Mouse (Mus musculus) limb, embryonic 11.5 days (tissue): ENCODE measurements at regions not wholly inside any gene's neighbourhood (a gene's known extent, or its start where the extent isn't known, plus 50 kb on each side); places are given as distances from the start of the nearest gene placed in this dataset.
A peak's percentile ranks its signal among the peaks of the same experiment; 100 is the strongest.

Experiments
- ATAC-seq: fragments of 200-750 bp; cut with Nextera tagmentation; 2 replicates; pipeline ENCODE4 v1.8.0; 2017; ENCODE audit warnings: low read depth; ENCODE audit not compliant: insufficient number of reproducible peaks, low FRiP score, low TSS enrichment
- DNase-seq: peaks from one replicate; pipeline ENCODE4 v3.0.0-alpha.2; 2015; ENCODE audit warnings: low spot score
- H3K27ac ChIP-seq: fragments of 300-500 bp; sonication (generic); replicated peaks from 2 replicates; pipeline ENCODE4 v1.5.1; 2014; ENCODE audit warnings: low read depth, mild to moderate bottlenecking, low read length
- H3K27me3 ChIP-seq: fragments of 300-500 bp; sonication (generic); 2 replicates; pipeline ENCODE4 v1.6.1; 2014; ENCODE audit warnings: mild to moderate bottlenecking, low read length, mixed read lengths; ENCODE audit not compliant: control insufficient read depth, insufficient read depth
- H3K36me3 ChIP-seq: fragments of 300-500 bp; sonication (generic); 2 replicates; pipeline ENCODE4 v1.6.1; 2014; ENCODE audit warnings: mild to moderate bottlenecking, low read length, moderate library complexity, mixed read lengths; ENCODE audit not compliant: control insufficient read depth, insufficient read depth
- H3K4me1 ChIP-seq: fragments of 300-500 bp; sonication (generic); 2 replicates; pipeline ENCODE4 v1.6.1; 2014; ENCODE audit warnings: low read length, mixed read lengths; ENCODE audit not compliant: control insufficient read depth, insufficient read depth
- H3K4me2 ChIP-seq: fragments of 300-500 bp; sonication (generic); 2 replicates; pipeline ENCODE4 v1.6.1; 2014; ENCODE audit warnings: low read depth, mild to moderate bottlenecking, moderate library complexity; ENCODE audit not compliant: severe bottlenecking
- H3K4me3 ChIP-seq: fragments of 300-500 bp; sonication (generic); 2 replicates; pipeline ENCODE4 v1.5.1; 2014; ENCODE audit warnings: low read depth, low read length
- H3K9ac ChIP-seq: fragments of 300-500 bp; sonication (generic); 2 replicates; pipeline ENCODE4 v1.6.1; 2014; ENCODE audit warnings: mild to moderate bottlenecking, low read length
- H3K9me3 ChIP-seq: fragments of 300-500 bp; sonication (generic); 2 replicates; pipeline ENCODE4 v1.6.1; 2016; ENCODE audit warnings: low read length; ENCODE audit not compliant: control insufficient read depth
- WGBS: fragments of 180-500 bp; shearing (Covaris S2); extraction: QIAGEN DNeasy Blood & Tissue Kit; methylation state at CpG from one replicate; pipeline ENCODE4 v1.1.7; 2014; 5-methylcytosine and 5-hydroxymethylcytosine counted together

DNA sequence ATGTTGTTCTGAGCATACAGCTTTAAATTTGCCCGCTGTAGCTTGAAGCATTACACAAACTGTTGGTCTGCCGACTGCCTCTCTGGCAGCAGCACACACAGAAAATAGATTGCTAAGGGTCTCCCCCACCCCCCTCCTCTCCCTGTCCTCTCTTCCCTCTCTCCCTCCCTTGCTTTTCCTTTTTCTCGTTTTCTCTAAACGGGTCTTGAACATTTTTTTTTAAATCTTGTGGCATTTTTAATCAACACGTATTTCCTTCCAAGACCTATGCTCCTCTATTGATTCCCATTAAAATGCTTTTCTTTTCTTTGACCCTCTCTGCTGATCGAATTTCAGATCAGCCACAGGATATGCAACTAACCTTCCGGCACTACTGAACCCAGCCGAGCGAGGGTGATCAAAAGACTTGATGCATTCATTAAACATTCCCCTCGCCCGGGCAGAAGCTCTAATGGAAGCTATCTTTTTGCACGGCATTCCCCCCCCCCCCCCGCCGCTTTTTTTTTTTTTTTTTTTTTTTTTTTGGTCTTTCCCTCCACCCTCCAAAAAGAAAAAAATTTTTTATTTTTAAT lies 86.9 kb upstream of the Arid1b start:
- WGBS = under 1% methylated on average over 14 of the region's 14 CpGs
- ATAC-seq (no peak), DNase-seq (peak; percentile 68)
- no peaks in the 10 kb centered on the region for H3K4me1 ChIP-seq
- H3K27me3 ChIP-seq = no peaks in the 10 kb centered on the region
- peak overlapping the region; percentile 51; the same call in 1 of the 2 replicates for H3K9ac ChIP-seq
- peak overlapping the region; percentile 91 for H3K27ac ChIP-seq
- no peaks in the 10 kb centered on the region for H3K9me3 ChIP-seq
- no peaks in the 10 kb centered on the region for H3K36me3 ChIP-seq
- peak overlapping the region; percentile 37 for H3K4me3 ChIP-seq
- H3K4me2 ChIP-seq = peak overlapping the region; percentile 64

DNA sequence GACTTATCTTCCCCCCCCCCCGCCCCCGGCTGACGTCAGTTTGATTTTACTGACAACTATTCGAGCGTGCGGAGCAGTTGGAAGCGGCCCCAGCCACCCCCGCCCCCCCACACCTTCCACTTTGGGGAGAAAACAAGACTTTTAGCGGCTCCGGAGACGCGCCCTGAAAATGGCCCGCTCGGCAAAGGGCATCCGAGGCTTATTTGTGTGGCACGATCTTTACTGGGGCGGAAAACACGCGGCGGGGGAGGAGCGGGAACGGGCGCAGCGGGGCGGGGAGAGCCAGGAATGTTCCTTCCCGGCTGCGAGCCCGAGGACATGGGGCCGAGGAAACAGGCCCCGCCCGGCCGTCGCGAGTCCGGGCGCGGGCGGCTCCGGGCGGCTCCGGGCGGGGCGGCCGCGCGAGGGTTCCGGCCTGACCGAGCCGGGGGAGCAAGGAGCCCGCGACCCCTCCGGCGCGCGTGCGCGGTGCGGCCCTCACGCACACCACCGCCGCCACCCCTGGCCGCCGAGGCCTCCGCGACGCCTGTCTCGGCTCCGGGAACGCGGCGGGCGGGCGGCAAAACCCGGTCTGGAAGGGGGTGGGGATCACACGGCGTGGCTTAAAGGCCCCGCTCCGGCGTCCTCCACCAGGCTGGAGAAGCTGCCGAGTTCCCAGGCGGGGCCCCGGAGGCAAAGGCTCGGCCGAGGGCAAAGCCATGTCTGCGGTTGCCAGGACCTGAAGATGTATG lies 86.1 kb upstream of the Arid1b start:
- H3K9me3 ChIP-seq = no peaks in the 10 kb centered on the region
- no peaks in the 10 kb centered on the region for H3K4me1 ChIP-seq
- H3K27ac ChIP-seq = peak overlapping the region; percentile 91
- peak overlapping the region; percentile 79 for H3K9ac ChIP-seq
- ATAC-seq (peak; percentile 92), DNase-seq (peak; percentile 95)
- peak overlapping the region; percentile 64 for H3K4me2 ChIP-seq
- H3K36me3 ChIP-seq = no peaks in the 10 kb centered on the region
- WGBS = under 1% methylated on average over 65 of the region's 85 CpGs
- no peaks in the 10 kb centered on the region for H3K27me3 ChIP-seq
- peak overlapping the region; percentile 37 for H3K4me3 ChIP-seq

DNA sequence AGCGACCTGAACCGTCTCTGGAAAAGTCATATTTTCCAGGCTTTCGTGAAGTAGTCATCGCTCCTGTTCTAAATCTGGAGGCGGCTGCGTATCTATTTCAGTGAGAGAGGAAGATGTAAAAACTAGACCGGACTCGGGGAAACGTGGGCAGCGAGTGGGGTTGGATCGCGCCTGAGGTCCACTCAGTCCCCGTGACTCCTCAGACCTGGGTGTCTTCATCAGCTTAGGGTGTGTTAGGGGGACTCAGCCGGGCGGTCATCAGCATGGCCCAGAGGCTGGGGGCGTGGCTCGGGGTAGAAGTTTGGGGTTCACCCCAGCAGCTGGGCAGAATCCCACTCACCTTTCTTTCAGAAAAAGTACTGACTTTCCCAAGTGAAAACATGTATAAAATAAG lies 85.6 kb upstream of the Arid1b start:
- Histone ChIP-seq H3K27ac (peak overlapping the region; percentile 91), H3K4me3 (peak overlapping the region; percentile 37), H3K9me3 (no peaks in the 10 kb centered on the region), H3K4me1 (no peaks in the 10 kb centered on the region), H3K9ac (peak overlapping the region; percentile 79), H3K36me3 (no peaks in the 10 kb centered on the region), H3K4me2 (peak overlapping the region; percentile 64), H3K27me3 (no peaks in the 10 kb centered on the region)
- no peak for DNase-seq
- WGBS = 2% methylated on average over 17 of the region's 17 CpGs
- ATAC-seq = peak; percentile 42

DNA sequence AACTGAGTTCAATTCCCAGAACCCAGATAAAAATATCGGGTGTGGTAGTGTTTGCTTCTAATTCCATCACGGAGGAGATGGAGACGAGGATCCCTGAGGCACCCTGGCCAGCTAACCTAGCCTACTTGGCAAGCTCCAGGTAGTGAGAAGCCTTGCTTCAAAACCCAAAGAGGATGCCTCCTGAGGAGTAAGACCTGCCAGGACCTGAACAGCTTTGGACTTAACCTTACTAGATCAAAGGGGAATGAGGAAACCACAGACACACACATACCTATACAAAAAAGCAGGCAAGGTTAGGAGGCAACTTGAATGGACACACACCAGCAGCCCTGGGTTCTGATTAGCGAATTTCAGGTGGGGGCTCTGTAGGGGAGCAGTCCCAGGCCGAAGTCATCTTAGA lies 84.0 kb upstream of the Arid1b start:
- no peaks in the 10 kb centered on the region for H3K27me3 ChIP-seq
- ATAC-seq (no peak), DNase-seq (peak; percentile 17)
- H3K9me3 ChIP-seq = no peaks in the 10 kb centered on the region
- no peak overlapping the region for H3K4me2 ChIP-seq
- no peaks in the 10 kb centered on the region for H3K36me3 ChIP-seq
- H3K27ac ChIP-seq = no peak overlapping the region
- H3K9ac ChIP-seq = no peak overlapping the region
- 88% methylated on average over 5 of the region's 5 CpGs for WGBS
- H3K4me1 ChIP-seq = no peaks in the 10 kb centered on the region
- no peak overlapping the region for H3K4me3 ChIP-seq

DNA sequence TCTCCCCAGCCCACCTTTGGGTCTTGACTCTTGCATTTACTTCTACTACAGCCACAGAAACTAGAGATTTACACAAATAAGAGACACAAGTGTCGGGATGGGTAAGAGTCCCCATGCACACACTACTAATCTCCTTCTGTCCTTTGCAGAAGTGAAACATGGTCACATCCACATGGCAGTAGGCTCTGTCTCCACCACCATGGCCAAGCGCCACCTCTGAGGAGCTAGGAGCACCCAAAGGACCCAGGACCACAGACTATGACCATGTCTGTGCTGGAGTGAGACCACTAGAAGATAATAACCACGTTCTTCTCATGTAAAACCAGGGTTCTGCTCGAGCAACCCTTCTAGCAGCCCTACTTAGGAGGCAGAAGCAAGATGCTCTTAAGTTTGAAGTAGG lies 81.1 kb upstream of the Arid1b start:
- DNase-seq (peak; percentile 11), ATAC-seq (no peak)
- Histone ChIP-seq H3K4me1 (no peaks in the 10 kb centered on the region), H3K4me2 (no peak overlapping the region), H3K9me3 (no peaks in the 10 kb centered on the region), H3K36me3 (no peaks in the 10 kb centered on the region), H3K27ac (no peak overlapping the region), H3K27me3 (no peaks in the 10 kb centered on the region), H3K4me3 (no peak overlapping the region), H3K9ac (no peak overlapping the region)
- WGBS = 81% methylated on average over 4 of the region's 4 CpGs

DNA sequence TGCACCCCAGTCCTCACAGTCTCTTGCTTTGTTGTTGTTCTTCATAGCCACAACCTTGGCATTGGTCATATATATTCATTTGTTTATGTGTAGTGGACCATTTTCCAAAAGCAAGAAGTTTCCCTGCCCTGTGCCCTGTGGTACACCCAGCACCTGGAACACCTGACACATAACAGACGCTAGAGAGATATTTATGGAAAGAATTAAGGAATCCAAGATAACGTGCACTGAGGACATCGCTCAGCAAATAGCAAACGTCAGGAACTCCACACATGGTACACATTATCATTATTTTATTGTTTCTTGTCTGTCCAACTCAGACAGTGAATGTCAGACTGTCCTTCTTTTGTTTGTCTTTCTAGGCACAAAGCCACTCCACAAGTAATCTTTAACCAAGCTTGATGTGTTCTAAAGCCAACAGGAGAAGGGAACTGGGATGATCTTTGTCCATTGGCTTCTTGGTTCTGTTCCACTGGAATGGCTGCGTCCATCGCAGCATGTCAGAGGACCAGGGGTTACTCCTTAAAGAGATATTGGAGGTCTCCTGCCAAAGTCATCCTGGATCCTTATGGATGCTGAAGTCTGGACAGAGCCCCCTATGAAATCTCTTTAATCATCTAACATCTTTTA lies 74.2 kb upstream of the Arid1b start:
- no peaks in the 10 kb centered on the region for H3K9me3 ChIP-seq
- DNase-seq = peak; percentile 6
- no peak overlapping the region for H3K4me3 ChIP-seq
- H3K36me3 ChIP-seq = no peaks in the 10 kb centered on the region
- H3K27me3 ChIP-seq = no peaks in the 10 kb centered on the region
- H3K9ac ChIP-seq = no peak overlapping the region
- no peak overlapping the region for H3K27ac ChIP-seq
- no peak overlapping the region for H3K4me2 ChIP-seq
- no peaks in the 10 kb centered on the region for H3K4me1 ChIP-seq
- 86% methylated on average over 6 of the region's 6 CpGs for WGBS
- ATAC-seq = no peak

DNA sequence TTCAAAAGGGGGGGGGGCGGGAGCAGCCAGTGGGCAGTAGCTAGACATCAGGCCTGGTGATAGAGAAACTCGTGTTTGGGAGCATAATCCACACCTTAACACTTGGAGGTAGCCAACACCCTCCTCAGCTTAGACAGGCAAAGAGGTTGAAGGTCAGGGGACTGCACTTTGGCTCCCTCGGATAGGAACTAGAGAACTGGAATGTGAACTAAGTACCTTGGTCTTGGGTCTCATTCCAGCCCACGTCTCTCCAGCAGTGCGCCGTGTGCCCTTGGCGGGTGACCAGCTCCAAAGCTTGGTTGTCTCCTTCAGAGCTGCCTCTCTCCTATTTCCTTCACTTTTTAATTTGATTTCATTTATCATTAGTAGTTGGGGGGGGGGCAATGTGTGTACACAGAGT lies 73.0 kb upstream of the Arid1b start:
- ATAC-seq (no peak), DNase-seq (peak; percentile 4)
- Histone ChIP-seq H3K4me1 (no peaks in the 10 kb centered on the region), H3K9me3 (no peaks in the 10 kb centered on the region), H3K4me3 (no peak overlapping the region), H3K9ac (no peak overlapping the region), H3K27me3 (no peaks in the 10 kb centered on the region), H3K27ac (no peak overlapping the region), H3K4me2 (no peak overlapping the region), H3K36me3 (no peaks in the 10 kb centered on the region)
- 82% methylated on average over 7 of the region's 7 CpGs for WGBS

DNA sequence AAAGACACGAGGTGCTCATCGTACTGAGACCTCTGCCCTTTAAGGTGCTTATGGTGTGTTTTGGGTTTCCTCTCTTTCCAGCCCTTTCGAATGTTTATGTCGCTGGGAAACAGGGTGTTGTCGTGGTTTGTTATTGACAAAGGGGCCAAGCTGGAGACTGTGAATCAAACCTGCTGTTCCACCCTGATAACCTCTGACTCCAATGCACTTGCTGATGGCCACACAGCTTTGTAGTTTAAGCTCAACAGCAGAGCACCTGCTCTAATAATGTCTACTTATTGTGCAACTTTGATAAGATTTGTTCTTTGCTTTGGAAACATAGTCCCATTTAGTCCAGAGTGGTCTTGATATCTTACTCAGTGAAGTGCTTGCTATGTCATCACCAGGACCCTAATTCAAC lies 65.5 kb upstream of the Arid1b start:
- Histone ChIP-seq H3K4me2 (no peak overlapping the region), H3K27me3 (no peaks in the 10 kb centered on the region), H3K27ac (no peak overlapping the region), H3K4me3 (no peak overlapping the region), H3K4me1 (no peaks in the 10 kb centered on the region), H3K9me3 (no peaks in the 10 kb centered on the region), H3K36me3 (no peaks in the 10 kb centered on the region), H3K9ac (no peak overlapping the region)
- WGBS = 72% methylated on average over 5 of the region's 5 CpGs
- ATAC-seq = no peak
- DNase-seq = no peak
